Mouse (Mus musculus) hematopoietic stem cell, adult 5-6 weeks (primary cell): ENCODE measurements at regions not wholly inside any gene's neighbourhood (a gene's known extent, or its start where the extent isn't known, plus 50 kb on each side); places are given as distances from the start of the nearest gene placed in this dataset.

ENCODE experiments used
- ATAC-seq, 2 experiments: fragments of 125-278 bp in 1 of 2; replicated peaks in 1 of 2; 2 replicates each; pipeline ENCODE4 v1.8.0; 2016 to 2017; ENCODE audit warnings: inconsistent platforms in 2 of 2, mild to moderate bottlenecking in 2 of 2, moderate number of reproducible peaks in 2 of 2, low read depth in 1 of 2, moderate TSS enrichment in 1 of 2; ENCODE audit not compliant: low FRiP score in 2 of 2, poor library complexity in 2 of 2, severe bottlenecking in 2 of 2, insufficient read depth in 1 of 2, low TSS enrichment in 1 of 2

DNA sequence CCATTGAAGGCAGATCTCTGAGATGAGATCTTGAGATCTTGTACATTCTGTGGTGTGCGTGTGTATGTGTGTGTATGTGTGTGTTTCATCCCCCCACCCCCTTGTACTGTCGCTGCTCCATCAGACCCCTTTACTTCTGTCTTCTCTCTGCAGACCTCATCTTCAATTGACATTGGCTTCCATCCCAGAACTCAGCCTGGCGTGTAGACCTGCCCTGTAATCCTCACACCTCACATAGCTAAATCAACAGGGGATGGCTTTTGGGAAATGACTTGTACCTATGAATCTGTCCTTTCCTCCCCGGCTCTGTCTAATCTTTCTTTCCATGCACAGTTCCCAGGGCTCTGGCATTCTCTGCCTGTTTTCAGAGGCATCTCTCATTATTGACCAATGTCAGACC lies 1227.5 kb upstream of the A1bg start:
- ATAC-seq: no peak

DNA sequence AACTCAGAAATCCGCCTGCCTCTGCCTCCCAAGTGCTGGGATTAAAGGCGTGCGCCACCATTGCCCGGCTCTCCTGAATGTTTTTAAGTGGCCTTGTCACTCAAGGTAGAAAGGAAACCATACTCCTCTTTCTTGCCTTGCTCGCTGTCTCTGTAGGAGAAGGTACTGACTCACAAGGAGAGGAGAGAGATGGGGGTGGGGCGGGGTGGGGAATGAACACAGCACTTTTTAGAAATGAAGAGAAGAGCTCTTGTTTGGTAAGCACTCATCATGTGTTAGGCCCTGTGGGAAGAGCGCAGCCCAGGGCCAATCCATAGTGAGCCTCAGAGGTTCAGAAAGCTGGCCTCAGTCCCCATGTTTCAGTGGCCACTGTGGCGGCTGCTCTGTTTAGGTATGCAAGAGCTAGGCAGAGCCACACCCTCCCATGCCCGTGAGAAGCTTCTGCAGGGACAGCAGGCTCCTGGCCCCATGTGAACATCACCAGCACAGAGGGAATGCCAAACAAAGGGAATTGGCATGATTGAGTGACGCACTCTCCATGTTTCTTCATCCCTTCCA lies 1225.9 kb upstream of the A1bg start:
- no peak for ATAC-seq

DNA sequence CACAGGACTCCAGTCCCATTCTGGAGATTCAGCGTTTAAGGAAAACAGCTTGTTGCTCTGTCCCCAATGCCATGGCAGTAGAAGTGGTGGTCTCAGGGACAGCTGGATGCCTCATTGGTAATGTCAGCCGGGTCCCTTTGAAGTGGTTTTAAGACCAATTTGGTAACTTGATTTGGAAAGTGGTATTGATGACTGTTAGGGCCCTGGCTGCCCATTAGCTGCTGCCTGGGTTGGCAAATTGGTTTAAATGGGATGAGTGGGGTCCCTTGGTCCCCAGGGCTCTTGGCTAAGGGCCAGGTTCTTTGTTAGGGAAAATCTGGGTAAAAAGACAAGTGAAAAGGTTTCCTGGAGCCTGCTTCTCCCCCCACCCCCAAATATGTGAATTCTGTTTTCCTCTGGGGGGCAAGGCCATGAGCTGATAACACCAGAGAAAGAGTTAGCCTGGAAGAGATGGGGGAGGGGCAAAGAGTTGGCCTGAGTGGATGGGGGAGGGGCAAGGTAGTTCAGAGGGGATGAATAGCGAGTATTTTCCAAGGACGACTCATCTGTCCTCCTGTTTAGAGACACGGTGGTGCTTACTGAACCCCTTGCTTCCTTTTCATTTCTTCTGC lies 1224.6 kb upstream of the A1bg start:
- no peak for ATAC-seq

DNA sequence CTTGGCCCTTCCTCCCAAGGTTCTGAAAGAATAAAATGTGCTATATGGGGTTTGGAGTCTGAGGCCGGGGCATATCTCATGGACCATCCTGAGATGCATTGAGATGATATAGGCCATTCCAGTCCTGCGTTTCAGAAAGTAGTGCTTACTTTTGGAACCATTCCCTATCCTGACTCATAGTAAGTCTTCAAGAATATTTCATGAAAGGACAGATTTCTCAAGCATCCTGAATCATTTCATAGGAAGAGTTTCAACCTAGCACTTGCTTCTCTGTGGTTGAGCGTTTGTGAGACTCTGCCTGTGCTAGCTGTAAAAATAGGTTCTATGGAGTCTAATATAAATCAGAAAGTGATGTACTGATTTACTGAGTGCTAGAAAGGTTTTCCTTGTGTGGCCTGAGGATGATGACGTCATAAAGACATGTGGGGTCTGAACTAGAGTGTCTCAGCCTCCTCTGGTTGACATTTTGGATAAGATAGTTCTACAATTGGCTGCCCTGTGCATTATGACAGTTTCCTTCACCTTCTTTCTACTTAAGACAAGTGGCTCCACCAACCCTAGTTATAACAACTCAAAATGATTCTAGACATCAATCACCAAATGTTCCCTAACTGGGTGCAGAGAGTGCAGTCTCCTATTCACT lies 1223.0 kb upstream of the A1bg start:
- no peak for ATAC-seq

DNA sequence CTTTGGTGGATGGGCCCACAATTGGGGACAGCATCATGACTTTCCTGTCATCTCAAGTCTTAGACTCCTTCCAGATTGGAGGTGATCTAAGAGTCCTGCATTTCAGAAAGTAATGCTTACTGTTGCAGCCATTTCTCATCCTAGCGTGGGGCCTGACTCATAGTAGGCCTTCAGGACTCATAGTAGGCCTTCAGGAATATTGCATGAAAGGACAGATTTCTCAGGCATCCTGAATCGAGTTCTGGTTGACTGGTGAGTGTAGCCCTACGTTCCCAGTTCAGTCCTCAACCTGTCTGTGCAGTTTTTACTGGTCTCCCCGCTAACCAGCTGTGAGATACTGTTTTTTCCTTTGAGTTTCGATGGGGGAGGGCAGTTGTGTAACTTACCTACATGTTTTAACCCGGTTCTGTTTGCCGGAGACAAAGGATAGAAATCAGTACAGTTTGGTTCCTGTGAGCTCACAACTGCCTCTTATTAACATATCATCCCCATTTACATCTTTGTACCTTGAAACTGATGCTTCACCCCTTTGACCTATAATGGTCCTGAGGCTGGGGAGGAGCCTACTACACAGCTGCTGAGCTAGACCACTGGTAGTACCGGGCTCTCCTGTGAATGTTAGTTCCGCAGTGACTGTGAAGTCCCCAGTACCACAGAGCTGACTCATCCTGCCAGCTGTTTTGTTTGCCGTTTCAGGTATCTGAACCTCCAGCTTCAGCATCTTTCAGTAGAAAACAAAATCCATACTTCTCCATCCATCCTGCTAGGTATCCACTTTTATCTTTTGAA lies 1222.2 kb upstream of the A1bg start:
- no peak for ATAC-seq

DNA sequence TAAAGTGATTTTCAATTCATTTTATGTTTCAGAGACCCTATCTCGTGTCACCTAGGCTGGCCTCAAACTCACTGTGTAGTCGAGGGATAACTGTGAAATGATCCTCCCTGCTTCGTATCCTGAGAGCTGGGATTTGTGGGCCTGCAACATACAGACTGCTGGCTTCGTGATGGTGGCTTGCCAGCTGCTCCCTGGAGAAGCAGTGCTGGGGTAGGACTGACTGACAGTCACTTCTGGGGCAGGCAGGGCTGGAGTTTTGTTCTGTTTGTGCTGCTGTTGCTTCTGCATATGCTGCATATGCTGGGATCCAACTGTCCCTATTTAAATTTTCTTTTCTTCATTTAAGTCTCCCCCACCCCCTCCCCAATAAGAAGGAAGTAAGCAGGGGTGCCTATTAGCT lies 1217.0 kb upstream of the A1bg start:
- ATAC-seq: no peak

DNA sequence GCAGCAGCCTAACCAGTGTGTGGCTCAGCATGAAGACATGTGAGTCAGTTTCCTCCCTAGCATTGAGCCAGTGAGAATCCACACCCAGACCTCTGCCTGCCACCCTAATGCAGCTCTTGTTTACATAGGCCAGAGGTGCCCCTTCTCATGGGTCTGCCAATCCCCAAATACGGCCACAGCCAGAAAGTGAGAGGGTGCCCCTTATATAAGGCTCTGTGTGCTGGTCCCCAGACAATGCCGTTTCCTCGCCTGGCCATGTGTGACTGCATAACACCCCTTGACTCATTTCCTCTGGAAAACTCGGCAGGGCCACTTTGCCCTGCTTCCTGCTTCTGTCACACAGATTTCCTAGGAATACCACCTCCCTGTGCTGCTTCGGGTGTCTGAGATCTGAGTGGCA lies 1216.4 kb upstream of the A1bg start:
- ATAC-seq: no peak

DNA sequence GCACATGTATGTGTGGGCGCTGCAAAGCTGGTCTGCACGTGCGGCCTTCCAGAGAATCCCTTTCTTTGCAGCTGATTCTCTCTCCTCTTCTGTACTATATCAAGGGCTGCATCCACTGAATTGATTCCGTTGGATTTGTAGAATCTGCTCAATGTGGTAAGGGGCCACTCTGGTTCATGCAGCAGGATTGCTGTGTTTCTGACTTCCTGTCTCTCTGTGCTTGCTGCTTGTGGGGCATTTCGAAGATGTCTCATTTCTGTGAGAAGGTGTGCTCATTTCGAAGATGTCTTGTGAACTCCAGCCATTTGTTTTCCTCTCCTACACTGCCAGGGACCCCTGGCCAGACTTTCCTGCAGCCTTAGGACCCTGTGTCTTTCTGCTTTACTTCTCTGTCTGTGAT lies 1215.9 kb upstream of the A1bg start:
- no peak for ATAC-seq

DNA sequence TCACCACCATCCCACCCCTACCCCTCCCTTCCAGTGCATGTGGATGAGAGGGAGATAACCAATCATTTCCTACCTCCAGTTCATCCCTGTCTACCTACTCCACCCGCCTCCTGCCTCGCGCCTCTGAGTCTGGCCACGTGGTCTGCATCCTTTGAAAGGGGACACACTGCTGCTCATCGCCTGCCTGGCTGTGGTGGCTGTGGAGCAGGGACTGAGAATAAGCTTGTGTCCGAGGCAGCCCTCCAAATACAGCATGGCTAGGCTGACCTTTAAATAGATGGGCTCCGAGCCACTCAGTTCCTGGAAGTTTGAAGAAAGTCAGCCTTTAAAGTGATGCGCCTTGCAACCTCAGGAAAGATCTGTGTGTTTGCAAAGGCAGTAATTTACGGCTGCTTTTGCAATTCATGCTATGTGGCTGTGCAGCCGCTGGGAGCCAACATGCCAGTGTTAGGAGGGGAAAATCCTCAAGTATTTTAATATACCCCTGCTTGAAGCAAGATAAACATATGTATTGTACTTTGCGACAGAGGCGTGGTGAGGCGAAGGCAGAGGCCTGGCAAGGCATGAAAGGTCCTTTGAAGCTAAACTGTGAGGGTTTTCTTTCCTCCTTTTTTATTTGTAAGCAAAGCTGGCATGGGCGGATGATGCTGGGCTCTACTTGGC lies 1214.3 kb upstream of the A1bg start:
- ATAC-seq: no peak

DNA sequence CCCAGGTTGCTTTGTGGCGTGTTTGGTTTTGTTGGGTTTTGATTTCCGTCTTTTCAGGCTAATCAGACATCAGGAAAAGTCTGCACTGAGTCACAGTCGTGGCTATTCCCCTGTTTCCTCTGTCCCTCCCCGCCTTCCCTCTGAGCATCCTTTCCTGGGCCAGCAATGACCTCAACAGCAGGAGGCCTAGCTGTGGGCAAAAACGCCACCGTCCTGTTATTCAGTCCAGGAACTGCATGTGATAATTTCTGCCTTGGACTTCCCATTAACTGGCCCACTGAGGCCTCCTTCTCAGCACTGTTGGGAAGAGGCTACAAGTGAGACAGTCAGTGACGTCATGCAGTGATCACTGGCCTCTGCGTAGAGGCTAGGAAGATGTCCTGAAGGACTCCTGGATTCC lies 1212.0 kb upstream of the A1bg start:
- ATAC-seq: no peak

DNA sequence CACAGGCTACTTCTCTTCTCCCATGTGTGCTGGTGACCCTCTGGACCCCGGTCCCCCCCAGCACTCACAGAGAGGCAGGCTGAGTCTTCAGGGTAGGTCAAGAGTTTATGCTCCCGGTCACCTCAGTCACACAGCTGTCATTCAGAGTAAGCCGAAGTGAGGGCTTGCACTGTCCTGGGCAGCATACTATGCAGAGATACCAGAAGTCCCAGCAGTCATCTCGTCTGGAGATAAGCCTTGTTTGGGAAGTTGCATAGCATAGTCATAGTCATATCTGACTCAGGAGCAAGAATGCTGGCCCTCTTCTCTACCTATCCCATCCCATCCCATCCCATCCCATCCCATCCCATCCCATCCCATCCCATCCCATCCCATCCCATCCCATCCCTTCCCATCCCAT lies 1211.5 kb upstream of the A1bg start:
- no peak for ATAC-seq

DNA sequence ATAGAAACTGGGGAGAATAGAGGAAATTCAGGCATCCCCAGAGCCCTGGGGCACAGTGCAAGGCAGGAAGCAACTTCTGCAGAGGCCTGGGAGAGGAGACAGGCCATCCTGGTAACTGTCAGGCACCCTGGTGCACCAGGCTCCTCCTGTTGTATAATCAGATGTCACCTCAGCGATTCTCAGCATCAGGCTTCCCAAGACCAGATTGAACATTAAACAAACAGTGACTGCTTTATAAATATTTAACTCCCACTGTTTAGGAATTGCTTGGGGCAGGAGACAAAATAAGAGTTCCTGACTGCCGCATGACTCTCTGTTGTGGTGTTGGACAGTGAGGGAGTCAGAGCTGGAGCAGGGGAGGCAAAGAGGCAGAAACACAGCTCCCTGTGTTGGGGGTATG lies 1210.1 kb upstream of the A1bg start:
- ATAC-seq: no peak

DNA sequence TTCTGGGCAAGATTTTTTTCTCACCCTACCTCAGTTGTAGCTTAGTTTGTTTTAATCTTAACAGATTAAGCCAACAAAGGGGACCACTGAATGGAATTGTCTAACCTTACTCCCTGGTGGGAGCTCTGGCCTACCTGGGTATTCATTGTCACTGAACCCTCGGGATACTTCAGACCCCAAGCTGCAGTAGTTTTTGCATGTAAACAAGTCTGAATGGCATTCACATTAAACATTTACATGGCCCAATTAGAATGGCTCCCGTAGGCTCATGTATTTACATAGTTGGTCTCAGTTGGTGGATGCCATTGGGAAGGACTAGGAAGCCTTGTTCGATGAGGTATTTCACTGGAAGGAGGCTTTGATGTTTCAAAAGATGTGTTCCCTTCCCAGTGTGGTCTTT lies 1208.9 kb upstream of the A1bg start:
- no peak for ATAC-seq

DNA sequence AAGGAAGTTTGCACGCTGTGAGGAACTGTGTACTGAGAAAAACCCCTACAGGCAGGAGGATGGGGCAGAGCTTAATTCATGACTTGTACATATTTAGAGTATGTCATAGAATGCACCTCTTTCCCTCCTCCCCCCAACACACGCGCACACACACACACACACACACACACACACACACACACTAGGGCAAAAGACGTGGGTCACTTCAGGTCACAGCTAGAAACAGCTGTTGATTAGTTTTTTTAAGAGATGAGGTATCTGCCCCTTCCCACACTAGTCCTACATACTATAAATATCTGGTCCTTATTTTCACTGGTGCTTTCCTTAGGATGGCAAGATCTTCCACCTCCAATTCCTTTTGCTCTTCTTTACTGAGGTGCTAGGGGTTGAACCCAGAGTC lies 1207.7 kb upstream of the A1bg start:
- ATAC-seq: no peak

DNA sequence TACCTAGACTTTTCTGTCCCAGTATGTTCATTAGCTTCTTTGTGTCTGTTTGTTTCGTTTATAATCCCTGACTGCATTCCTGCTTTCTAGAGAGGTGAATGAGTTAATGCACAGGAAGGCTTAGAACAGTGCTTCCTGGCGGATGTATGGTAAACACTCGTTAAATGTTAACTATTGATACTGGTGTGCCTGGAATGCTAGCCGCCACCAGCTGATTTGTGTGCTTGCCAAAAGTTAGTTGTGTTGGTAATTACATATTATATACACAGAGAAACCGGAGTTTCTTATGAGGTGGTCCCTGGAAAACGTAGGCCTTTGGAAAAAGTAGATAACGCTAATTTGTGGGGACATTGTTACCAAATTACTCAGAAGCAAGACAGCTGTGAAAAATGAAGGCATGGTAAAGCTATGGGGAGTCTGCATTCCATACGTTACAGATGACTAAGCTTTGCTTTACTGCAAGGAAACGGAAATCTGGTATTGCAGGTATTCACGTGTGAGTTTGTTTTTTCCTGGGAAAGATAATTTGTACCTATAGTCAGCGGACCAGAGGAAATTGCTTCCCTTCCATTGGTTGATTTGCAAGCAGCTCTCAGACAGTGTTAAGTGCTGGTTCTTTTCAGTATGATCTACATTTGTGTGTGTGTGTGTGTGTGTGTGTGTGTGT lies 1205.9 kb upstream of the A1bg start:
- ATAC-seq: no peak

DNA sequence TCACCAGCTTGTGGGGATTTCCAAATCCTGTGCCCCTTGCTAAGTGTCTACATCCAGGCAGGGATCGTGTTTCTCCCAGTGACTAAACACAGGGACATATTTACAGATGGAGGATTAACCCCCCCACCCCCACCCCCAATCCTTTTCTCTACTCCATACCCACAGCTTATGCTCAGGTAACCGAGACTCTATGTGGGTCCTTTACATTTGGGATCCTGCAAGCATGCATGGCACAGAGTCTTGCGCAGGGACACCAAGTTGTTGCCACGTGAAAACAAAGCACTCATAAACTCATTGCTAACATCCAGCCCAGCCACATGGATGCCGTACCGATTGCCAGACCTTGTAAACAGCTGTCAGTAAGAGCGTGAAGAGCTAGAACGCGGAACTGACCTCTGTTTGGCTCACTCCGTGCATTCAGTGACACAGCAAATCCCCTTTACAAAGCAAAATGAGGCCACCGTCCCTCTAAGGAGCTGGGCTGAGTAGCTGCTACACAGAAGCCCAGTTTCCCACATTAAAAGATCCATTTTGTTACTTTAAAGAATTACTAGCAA lies 1204.9 kb upstream of the A1bg start:
- peak; percentile 75 to 84 for ATAC-seq

DNA sequence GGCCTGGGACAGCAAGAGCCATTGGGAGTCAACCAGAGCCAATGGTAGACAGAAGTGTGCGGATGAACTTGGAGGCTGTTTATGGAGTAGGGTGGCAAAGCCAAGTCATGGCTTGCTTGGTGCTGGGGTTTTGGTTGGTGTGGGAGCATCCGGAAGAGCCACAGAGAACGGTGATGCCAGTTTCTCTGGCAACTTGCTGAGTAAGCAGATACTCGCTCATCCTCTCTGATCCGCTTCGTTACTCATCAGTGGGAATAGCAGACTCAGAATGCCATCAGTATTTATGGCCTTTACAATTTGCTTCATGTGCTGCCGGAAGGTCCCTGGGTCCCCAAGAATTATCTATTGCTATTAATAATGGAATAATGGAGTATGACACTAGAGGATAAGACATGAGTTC lies 1202.9 kb upstream of the A1bg start:
- ATAC-seq: no peak
